Mouse (Mus musculus) liver, embryonic 14.5 days (tissue): ENCODE results near the gene Gipc2. TPM values are rescaled to one million over a fixed set of nuclear protein-coding genes. Genes with fewer than 3 reads are reported as not detected.
A peak's percentile ranks its signal among the peaks of the same experiment; 100 is the strongest.

Experiments
- ATAC-seq: fragments of 200-750 bp; cut with Nextera tagmentation; 2 replicates; pipeline ENCODE4 v1.8.0; 2017; ENCODE audit warnings: moderate number of reproducible peaks, mild to moderate bottlenecking, moderate library complexity; ENCODE audit not compliant: insufficient read depth
- DNase-seq, 3 experiments: peaks; one replicate each; pipeline ENCODE4 v3.0.0-alpha.2; 2012 to 2013; ENCODE audit warnings: low read depth in 3 of 3, low spot score in 3 of 3
- H3K27ac ChIP-seq: fragments of 300-500 bp; sonication (generic); 2 replicates; pipeline ENCODE4 v1.5.1; 2014; ENCODE audit warnings: moderate library complexity, mild to moderate bottlenecking, control low read depth, inconsistent platforms
- H3K27me3 ChIP-seq: fragments of 300-500 bp; sonication (generic); 2 replicates; pipeline ENCODE4 v1.6.1; 2014; ENCODE audit warnings: mild to moderate bottlenecking, low read length, moderate library complexity; ENCODE audit not compliant: control insufficient read depth, insufficient read depth
- H3K36me3 ChIP-seq: fragments of 300-500 bp; sonication (generic); replicated peaks from 2 replicates; pipeline ENCODE4 v1.6.1; 2014; ENCODE audit warnings: low read depth; ENCODE audit not compliant: control insufficient read depth, insufficient read depth
- H3K4me1 ChIP-seq, 2 experiments: fragments of 200-500 bp in 1 of 2; fragments of 300-500 bp in 1 of 2; sonication (generic) in 1 of 2; replicated peaks; 2 replicates each; pipeline ENCODE4 v1.6.1; 2012 to 2014; ENCODE audit warnings: antibody characterized with exemption in 1 of 2, inconsistent platforms in 1 of 2, low read length in 1 of 2; ENCODE audit not compliant: control insufficient read depth in 2 of 2, insufficient read depth in 2 of 2
- H3K4me2 ChIP-seq: fragments of 300-500 bp; sonication (generic); 2 replicates; pipeline ENCODE4 v1.6.1; 2014; ENCODE audit warnings: low read depth, mild to moderate bottlenecking, control low read depth, moderate library complexity
- H3K4me3 ChIP-seq, 2 experiments: fragments of 200-500 bp in 1 of 2; fragments of 300-500 bp in 1 of 2; sonication (generic) in 1 of 2; 2 replicates each; pipeline ENCODE4 v1.5.1; 2012 to 2014; ENCODE audit warnings: low read depth in 2 of 2, low read length in 2 of 2, mild to moderate bottlenecking in 2 of 2, control low read depth in 1 of 2, inconsistent platforms in 1 of 2, moderate library complexity in 1 of 2; ENCODE audit not compliant: insufficient read depth in 1 of 2
- H3K9ac ChIP-seq: fragments of 300-500 bp; sonication (generic); replicated peaks from 2 replicates; pipeline ENCODE4 v1.6.1; 2014; ENCODE audit warnings: mild to moderate bottlenecking, control low read depth, moderate library complexity
- H3K9me3 ChIP-seq: fragments of 300-500 bp; sonication (generic); 2 replicates; pipeline ENCODE4 v1.6.1; 2016; ENCODE audit warnings: low read length, mixed read lengths; ENCODE audit not compliant: control insufficient read depth
- CTCF ChIP-seq: IDR thresholded peaks from 2 replicates; pipeline ENCODE4 v1.5.1; 2016; ENCODE audit warnings: antibody characterized with exemption, low read depth, control low read depth
- EP300 ChIP-seq: IDR thresholded peaks from 2 replicates; pipeline ENCODE4 v1.6.1; 2016; ENCODE audit warnings: antibody characterized with exemption, low read depth
- WGBS: fragments of 180-500 bp; shearing (Covaris S2); extraction: QIAGEN DNeasy Blood & Tissue Kit; methylation state at CpG from one replicate; pipeline ENCODE4 v1.1.7; 2014; ENCODE audit not compliant: insufficient replicate concordance; 5-methylcytosine and 5-hydroxymethylcytosine counted together
- polyA plus RNA-seq, 2 experiments: library from polyadenylated mRNA; depleted of rRNA in 1 of 2; stranded (reverse) in 1 of 2; unstranded in 1 of 2; fragments of >200 nt; fragmentation: Nextera tagmentation in 1 of 2; extraction: Ambion mirVana in 1 of 2; gene quantifications; 2 replicates each; pipeline versions ENCODE4 v1.2.1 to v1.2.3; 2012 to 2014

Gipc2 gene
- polyA plus RNA-seq (2012; rRNA removed) (5.1 and 7.7 TPM in 2 replicates), polyA plus RNA-seq (2014; fragmentation: Nextera tagmentation; extraction: Ambion mirVana) (16.9 and 17.8 TPM in 2 replicates)

DNA sequence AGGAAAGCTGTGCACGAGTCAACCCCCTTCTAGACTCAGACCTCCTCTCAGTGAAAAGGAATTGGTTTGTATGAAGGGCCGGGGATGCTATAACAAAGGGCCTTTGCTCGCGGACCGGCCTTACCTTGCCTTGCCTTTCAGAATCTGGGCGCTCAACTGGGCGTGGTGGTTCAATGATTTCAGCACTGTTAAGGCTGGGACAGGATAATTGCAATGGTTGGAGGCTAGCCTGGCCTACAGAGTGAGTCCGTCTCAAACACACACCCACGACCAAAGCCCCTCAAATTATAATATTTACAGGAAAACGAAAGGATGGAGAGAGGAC, at the start of gene Gipc2:
Gene Gipc2 (minus strand): TSS at position 132 of the 325 bp plus-strand sequence.
- WGBS: 9% methylated on average over 10 of the region's 10 CpGs
- ATAC-seq: 0 out of 2 replicates have a peak, but pooled peaks have one; percentile 11
- Histone ChIP-seq H3K9me3 (no peaks in the 10 kb centered on the region), H3K4me3 (peak within 1 kb of the TSS; percentile 46 to 49), H3K9ac (no peak within 1 kb of the TSS), H3K4me2 (peak within 1 kb of the TSS; percentile 43), H3K27me3 (peaks cover 40% of the 10 kb centered on the region), H3K36me3 (no peaks in the 10 kb centered on the region), H3K4me1 (peaks cover 5 to 20% of the 10 kb centered on the region in 2 experiments), H3K27ac (no peak within 1 kb of the TSS)
- TF ChIP-seq CTCF (no peak), EP300 (no peak)
- no peak for DNase-seq

DNA sequence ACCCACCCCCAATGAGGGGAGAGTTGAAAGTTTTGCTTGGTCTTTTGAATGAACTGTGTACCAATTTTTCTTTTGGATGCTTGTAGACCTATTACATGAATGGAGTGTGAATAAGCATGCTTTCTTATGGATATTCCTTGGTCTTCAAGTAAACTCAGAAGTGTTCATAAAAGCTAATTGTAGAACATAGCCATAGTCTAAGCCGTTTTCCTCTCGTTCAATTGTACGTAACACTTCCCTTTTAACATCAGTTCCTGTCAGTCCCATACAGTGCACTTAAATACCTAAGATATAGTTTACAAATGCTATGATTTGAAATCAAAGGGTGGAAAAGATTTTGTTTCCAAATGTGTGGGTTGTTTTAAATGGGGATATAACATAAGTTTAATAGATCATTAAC, 47.4 kb upstream of the Gipc2 start:
- Histone ChIP-seq H3K9ac (no peak overlapping the region; the same call in 1 of the 2 replicates), H3K27ac (no peak overlapping the region), H3K4me2 (peak overlapping the region; percentile 82), H3K36me3 (peaks cover 35% of the 10 kb centered on the region), H3K9me3 (no peaks in the 10 kb centered on the region), H3K4me3 (peak overlapping the region in 1 of 2 experiments; percentile 97; a peak in 2 of 4 replicates), H3K27me3 (no peaks in the 10 kb centered on the region), H3K4me1 (peaks cover 16 to 17% of the 10 kb centered on the region in 2 experiments)
- DNase-seq (no peak), ATAC-seq (no peak)
- 41% methylated on average over 3 of the region's 3 CpGs for WGBS
- TF ChIP-seq CTCF (no peak), EP300 (no peak)

DNA sequence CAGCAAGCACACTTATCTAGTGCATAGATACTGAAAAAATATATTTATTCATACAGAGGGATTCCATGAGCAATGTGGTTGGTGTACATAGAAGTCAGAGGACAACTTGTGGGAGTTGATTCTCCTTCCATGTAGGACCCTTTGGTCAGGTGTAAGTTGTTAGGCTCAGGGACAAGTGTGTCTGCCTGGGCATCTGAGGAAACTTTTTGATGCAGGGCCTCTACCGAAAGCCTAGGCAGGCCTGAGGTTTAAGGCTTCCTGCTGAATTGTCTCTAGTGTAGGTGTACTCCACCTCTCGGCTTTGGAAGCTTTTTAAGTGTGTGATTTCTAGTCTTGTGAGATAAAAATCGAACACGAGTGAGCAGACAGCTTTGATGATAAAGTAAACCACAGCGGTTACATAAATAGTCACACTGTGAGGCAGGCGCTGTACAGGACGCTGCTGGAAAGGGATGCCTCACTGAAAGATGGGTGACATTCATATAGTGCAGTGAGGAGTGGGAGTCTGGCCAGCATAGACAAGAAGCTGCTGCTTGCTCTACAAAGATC, 45.8 kb upstream of the Gipc2 start:
- ATAC-seq: no peak
- TF ChIP-seq EP300 (no peak), CTCF (no peak)
- Histone ChIP-seq H3K4me2 (peak overlapping the region; percentile 82), H3K4me1 (peaks cover 17 to 20% of the 10 kb centered on the region in 2 experiments), H3K27me3 (no peaks in the 10 kb centered on the region), H3K27ac (peak overlapping the region; percentile 12), H3K9ac (peak overlapping the region; percentile 90), H3K4me3 (peak overlapping the region; percentile 84 to 97), H3K36me3 (peaks cover 19% of the 10 kb centered on the region), H3K9me3 (no peaks in the 10 kb centered on the region)
- peak in 1 of 3 experiments; percentile 26 for DNase-seq
- under 1% methylated on average over 7 of the region's 7 CpGs for WGBS

DNA sequence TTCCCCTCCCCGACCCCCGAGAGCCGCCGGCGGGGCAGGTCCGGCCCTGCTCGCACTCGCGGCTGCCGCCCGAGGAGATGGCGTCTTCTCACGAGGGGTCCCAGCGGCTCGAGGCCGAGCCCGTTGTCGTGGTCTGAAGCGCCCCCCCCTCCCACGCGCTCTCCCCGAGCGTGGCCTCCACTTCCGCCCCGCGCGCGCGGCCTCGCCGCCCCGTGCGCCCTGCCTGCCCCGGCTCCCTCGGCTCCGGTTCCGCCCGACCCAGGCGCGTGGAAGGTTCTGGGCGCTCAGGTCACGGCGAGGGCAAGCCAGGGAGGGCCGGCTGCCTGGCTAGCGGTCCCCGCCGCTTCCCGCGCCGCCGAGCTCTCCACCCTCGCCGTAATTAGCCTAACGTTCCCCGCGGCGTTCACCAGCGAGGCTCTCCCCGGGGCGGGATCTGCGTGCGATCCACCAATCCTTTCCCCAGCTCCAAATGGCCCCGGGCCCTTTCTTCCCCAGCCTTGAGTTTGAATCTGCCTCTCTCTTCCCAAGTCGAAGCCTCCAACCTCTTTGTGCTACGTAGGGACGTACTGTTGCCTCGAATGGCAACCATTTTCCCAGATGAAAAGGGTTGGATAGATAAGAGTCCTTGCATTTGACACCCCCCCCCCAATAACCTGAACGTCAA, 44.8 kb upstream of the Gipc2 start:
- Histone ChIP-seq H3K27me3 (no peaks in the 10 kb centered on the region), H3K9ac (peak overlapping the region; percentile 90), H3K4me2 (peak overlapping the region; percentile 82), H3K27ac (peak overlapping the region; percentile 88), H3K4me3 (peak overlapping the region; percentile 84 to 97), H3K9me3 (no peaks in the 10 kb centered on the region), H3K36me3 (peaks cover 11% of the 10 kb centered on the region), H3K4me1 (peaks cover 17 to 20% of the 10 kb centered on the region in 2 experiments)
- no peak for TF ChIP-seq EP300
- TF ChIP-seq CTCF: no peak
- under 1% methylated on average over 62 of the region's 68 CpGs for WGBS
- DNase-seq (peak in 1 of 3 experiments; percentile 44), ATAC-seq (peak; percentile 49)

DNA sequence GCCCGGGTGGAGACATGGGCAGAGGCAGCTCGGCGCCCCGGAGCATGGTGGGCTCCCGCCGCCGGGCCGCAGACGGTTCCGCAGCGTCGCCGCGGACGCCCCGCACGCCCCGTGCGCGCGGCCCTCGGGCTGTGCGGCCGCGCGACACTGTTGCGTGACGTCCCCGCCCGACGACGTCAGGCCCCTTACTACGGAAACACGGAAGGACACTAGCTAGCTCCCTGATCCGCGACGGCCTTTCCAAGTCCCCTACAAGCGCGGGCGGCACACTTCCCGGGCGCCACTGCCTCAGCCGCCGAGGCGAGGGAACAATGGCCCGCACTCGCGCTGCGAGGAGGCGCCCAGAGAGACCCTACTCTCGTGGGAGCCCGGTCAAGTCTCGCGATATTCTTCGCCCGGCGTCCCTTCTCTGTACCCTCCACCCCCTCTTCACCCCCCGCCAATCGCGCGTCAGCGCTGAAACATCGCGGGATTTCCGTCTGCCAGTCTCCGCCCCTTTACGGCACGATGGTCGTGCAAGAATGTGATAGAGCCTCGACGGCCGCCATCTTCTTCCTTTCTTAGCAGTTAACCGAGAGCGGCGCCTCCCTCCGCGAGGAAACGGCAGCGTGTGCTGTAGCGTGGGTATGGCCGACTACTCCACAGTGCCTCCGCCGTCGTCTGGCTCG, 44.1 kb upstream of the Gipc2 start, which contains the start of the genes Dnajb4 and Fubp1:
Gene Dnajb4 (minus strand): TSS at position 336 of the 668 bp plus-strand sequence.
Gene Fubp1 (plus strand): TSS at position 456 of the 668 bp plus-strand sequence.
- peaks cover 17 to 20% of the 10 kb centered on the region in 2 experiments for H3K4me1 ChIP-seq
- under 1% methylated on average over 81 of the region's 85 CpGs for WGBS
- H3K9me3 ChIP-seq: no peaks in the 10 kb centered on the region
- peaks cover 6% of the 10 kb centered on the region for H3K36me3 ChIP-seq
- TF ChIP-seq CTCF: no peak; the same call in 1 of the 2 replicates
- peak; percentile 94 for TF ChIP-seq EP300
- H3K4me3 ChIP-seq: peak within 1 kb of the TSS; percentile 84 to 97
- peak within 1 kb of the TSS; percentile 92 for H3K27ac ChIP-seq
- H3K9ac ChIP-seq: peak within 1 kb of the TSS; percentile 90
- DNase-seq: peak; percentile 98 to 99 (median 98)
- peak; percentile 94 for ATAC-seq
- H3K27me3 ChIP-seq: no peaks in the 10 kb centered on the region
- H3K4me2 ChIP-seq: peak within 1 kb of the TSS; percentile 92
